Mouse (Mus musculus) stomach, embryonic 14.5 days (tissue): ENCODE results near the gene Nsmce4a. TPM values are rescaled to one million over a fixed set of nuclear protein-coding genes. Genes with fewer than 3 reads are reported as not detected.

Source experiments
- polyA plus RNA-seq: library from polyadenylated mRNA; unstranded; fragments of >200 nt; fragmentation: Nextera tagmentation; extraction: Ambion mirVana; gene quantifications from 2 replicates; pipeline ENCODE4 v1.2.1, GENCODE M21; 2014

The Nsmce4a gene
- polyA plus RNA-seq, 1 experiment from 2014 or later: 173 TPM

Other genes with a start within 250 kb of the Nsmce4a start
- 69.9 and 72.8 TPM in 2 replicates for gene Ate1, start 52.7 kb downstream of the Nsmce4a start, polyA plus RNA-seq
- 35.2 TPM in 2 replicates for gene Tacc2, start 4.3 kb upstream of the Nsmce4a start, polyA plus RNA-seq
- gene Btbd16, start 201.0 kb upstream of the Nsmce4a start, polyA plus RNA-seq: 0.23 TPM in 1 of 2 replicates, not detected in the other